Mouse (Mus musculus): ENCODE results near the gene Fam117a.

Fam117a gene

DNA sequence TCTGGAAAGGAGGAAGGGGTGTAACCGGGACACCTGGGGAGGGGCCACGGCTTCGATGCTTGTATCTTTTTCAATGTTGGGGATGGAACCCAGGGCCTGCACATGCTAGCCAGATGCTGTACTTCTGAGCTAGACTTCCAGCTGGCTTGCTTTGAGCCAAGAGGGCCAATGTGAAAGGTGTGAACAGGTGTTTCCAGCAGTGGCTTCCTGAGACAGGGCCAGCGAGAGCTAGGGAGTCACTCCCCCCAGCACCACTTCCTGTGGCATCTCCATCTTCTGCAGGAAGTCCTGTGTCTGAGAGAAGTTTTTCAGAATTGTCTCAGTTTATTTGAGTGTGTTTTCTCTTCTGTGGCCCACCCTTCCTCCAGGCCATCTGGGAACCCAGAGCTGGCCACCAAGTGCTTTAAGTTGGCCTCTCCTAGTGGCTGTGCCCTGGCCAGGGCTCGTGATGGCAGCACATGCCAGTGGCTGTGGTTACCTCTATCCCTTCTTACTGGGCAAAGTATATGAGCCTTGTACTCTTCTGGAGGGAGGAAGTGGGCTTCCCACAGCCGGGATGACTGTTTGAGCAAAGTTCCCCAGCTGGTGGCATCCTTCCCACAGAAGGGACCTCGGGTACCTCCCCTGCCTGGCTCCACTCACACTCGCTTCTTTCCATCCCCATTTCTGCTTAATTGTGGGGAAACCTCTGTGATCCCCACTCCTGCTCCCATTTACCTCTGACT is 30.4 kb downstream of the Fam117a start:
- no peak for DNase-seq

DNA sequence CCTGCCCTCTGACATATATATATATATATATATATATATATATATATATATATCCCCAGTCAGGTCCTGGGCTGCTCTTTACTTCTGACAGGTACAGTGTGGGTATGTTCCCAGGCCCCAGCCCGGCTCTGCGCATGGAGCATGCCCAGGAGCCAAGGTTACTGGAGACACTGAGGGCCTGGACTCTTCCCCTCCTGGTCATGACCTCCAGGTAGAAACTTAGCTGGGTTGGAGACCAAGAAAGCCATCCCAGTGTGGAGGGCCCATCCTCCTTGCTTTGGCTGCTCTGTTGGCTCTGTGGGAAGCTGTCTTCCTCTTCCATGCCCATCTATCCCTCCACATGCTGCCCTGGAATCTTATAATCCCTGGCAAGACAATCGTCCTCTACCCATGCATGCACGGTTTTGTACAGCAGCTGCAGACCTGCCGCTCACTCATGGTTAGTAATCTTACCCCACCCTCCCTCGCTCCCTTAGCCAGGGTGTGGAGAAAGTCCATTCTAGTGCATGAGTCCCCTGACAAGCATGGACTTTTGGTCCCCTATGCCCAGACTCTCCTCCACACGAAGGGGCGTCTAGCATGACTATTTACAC is 31.5 kb downstream of the Fam117a start:
- no peak for DNase-seq

DNA sequence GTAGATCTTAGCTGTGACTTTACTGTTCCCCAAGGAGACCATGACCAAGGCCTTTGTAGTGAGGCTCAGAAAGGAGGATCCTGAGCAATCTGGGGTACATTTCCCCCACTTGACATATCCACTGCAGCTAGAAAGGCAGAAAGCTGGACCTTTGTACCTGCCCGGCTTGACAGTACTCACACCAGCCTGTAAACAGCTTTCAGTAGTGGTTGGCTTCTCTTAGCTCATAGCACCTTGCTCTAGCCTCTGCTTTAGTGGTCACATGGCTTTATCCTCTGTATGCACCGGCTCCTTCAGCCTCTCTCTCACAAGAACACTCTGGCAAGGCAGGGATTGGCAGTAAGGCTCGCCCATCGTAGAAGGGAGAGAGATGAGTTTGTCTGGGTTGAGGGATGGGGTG is 32.1 kb downstream of the Fam117a start:
- no peak for DNase-seq

DNA sequence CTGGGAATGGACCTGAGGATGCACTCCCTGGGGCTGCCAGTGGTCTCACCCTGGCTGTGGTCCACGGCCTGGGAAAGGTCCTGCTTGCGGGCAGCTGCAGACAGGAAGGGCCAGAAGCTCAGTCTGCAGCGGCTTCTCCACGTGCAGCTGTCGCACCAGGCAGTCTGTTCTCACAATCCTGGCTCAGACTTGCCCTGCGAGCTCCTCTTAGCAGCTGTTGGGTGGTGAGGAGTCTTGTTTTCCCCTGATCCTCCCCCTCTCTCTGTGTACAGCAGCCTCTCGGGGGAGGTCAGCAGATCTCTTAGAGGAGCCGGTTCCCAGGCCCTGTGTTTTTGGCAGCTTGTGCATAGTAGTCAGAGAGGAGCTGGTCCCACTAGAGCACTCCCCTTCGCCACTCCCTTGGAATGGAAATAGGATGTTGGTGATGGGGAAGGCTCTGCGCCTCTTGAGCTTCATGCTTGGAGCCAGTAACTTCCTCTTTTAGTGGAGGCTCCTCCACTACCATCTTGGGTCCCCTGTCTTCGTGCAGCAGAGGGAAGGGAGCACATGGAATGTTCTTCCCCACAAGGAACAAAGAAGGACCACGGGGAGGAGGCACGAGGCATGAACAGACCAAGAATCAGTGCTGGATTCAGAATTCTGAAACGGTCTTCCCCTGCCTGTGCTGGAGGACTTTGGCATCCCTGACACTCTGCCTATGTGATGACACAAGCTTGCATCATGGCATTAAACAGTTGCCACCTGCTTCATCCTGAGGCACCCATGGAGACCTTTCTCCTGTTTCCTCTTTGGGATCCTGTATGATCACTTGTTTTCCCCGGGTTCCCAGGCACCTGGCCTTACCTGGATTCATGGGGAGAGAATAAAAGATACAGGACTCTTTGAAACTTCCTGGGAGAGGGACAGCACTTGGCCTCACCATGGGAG is 33.4 kb downstream of the Fam117a start:
- DNase-seq: no peak

DNA sequence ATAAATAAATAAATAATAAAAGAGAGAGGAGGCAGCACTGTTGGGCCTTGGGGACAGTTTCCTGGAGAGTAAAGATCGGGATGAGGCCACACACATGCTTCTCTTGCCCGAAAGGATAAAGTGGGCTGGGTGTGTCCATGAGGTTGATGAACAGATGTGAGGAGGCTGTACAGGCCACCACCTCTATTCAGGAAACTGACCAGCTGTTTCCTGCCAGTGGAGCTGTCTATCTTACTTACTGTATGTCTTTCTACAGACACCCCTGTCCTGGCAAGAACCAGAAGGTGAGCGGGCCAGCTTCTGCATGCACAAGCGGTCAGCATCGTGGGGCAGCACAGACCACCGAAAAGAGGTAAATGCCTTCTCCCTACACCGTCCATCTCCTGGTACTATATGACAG is 34.4 kb downstream of the Fam117a start:
- DNase-seq: no peak

DNA sequence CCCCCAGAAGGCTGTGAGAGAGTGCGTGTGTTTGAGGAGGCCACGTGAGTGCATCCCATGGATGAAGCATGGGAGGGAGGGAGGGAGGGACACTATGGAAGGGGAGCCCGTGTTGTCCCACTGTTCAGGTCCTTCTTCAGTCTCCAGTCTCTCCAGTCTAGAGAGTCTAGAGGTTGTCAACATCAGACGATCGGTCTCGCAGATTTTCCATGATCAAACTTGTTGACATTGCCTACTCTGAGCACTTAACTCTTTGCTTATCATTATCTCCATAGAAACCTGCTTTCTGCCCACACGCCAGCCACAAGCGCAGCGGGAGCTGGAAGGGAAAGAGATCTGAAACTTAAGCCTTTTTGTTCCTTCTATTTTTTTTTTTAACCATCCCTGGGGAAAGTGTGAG is 42.1 kb downstream of the Fam117a start:
- DNase-seq: no peak

DNA sequence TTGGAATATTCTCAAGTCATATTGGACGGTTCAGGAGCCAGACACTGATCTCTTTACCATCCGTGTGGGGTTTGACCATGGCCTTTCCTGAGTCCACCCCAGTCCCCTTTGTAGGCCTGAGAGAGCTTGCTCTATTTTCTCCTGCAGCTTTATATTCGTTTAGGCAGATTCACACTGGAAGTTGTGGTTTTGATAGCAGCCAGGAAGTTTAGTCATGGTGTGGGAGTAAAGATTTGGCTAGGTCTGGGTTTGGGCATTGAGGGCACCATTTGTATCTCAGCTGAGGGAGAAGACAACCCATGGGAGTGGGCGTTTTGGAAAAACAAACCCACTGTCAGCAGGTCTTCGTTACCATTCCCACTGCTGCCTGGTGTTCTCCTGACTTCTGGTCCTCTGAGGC is 42.7 kb downstream of the Fam117a start:
- DNase-seq: no peak

DNA sequence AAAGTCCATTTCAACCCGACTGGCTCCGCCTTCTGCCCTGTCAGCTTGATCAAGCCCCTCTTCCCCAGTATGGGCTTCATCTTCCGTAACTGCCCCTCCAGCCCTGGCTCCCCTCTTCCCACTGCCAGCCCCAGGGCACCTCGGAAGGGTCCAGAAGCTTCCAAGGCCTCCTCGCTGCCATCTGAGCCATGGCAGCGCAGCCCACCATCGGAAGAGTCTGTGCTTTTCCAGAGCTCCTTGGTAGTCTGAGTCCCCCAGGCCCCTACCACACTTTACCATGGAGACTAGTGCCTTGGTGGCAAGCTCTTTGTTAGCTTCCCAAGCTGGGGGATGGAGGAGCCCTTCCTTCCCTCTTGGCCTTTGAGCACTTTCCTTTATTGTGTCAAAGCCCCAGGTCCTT is 43.9 kb downstream of the Fam117a start:
- no peak for DNase-seq

DNA sequence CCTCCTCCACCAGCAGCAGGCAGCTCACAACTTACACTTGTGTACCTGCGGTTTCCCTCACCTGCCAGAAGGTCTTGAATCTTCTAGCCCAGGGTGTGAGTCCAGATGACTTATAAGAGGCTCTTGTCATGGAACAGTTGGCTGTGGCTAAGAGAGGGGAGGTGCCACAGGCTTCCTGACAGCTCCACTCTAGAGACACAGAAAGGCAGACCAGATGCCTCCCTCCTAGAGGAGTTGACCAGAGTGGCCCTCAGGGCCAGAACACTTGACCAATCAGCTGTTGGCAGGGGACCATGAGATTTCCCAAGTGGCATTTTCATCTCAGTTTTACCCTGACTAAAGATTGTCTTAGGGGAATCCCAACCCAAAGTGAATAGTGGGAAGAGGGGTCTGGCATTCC is 44.3 kb downstream of the Fam117a start:
- DNase-seq: peak; percentile 18

DNA sequence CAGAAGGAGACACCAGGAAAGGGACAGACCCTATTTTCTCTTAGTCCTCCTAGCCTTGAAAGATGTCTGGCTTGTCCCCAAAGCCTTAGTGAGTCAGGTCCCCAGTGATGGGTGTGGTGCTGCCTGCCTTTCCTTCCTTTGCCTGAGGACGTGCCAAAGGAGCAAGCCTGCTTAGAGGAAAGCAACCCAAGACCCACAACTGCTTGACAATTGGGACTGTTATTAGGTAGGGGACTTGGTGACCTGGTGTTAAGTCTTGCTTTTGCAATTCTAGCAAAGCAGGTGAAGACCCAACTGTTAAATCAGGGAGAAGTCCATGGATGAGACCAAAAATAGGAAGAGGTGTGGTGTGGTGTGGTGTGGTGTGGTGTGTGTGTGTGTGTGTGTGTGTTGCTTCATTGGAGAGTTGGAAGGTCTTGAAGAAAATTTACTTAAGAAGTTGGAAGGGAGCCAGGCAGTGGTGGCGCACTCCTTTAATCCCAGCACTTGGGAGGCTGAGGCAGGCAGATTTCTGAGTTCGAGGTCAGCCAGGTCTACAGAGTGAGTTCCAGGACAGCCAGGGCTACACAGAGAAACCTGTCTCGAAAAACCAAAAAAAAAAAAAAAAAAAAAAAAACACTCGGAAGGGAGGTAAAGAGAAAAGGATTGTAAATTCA is 46.6 kb downstream of the Fam117a start:
- DNase-seq: peak; percentile 49

DNA sequence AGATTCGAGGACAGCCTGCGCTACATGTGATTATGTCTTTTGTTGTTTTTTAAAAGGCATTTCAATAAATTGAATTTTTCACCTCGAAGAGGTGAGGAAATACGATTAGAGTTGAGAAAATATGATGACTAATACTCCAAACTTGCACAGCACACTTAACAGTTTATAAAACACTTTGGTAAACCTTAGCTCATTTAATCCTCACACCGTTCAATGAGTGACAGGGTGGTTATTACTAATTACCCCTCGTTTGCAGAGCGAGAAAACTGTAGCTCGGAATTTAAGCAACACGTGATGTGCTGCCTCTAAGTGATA is 47.1 kb downstream of the Fam117a start:
- DNase-seq: no peak

DNA sequence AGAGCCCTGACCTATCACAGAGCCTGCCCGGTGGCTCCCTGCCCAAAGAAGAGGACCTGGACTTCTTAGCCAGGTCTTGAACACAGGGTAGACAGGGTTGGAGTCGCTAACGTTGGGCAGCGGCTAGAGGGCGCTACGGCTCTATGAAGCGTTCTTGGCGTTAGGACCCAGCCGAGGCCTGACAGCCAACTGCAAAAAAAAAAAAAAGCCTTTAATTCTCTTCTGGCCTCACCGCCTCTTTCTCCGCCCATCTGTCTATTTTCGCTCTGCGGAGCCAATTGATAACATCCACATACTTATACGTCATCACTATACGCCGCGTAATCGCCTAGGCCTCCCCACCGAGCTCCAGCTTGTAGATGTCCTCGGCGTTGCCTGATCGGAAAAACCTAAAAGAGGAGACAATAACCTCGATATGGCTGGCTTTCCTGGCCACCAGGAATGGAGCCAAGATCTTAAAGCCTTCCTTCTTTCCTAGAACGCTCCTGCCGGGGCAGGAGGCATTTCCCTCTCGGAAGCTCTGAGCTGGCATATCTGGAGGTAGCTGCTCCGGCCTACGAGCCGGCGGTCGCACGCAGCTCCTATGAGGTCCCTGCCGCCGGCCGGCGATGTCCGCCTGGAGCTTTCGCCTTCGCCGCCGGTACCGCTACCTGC is 47.6 kb downstream of the Fam117a start, which contains the start of gene Slc35b1:
TSS of gene Slc35b1 (plus strand) at position 374 of the 654 bp plus-strand sequence.
- peak; percentile 98 for DNase-seq

DNA sequence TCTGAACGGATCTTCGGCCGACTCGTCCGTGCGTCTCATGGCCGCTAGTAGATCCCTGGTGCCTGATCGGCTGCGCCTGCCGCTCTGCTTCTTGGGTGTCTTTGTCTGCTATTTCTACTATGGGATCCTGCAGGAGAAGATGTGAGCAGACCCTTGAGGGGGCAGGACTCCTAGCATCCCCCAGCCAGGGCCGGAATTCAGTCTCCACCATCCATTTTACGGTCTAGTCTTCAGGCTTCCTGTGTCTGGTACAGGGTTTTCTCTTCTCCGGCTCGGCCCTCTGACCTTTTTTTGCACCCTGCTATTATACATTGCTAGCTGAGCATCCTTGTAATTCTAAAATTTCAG is 48.1 kb downstream of the Fam117a start:
- no peak for DNase-seq

DNA sequence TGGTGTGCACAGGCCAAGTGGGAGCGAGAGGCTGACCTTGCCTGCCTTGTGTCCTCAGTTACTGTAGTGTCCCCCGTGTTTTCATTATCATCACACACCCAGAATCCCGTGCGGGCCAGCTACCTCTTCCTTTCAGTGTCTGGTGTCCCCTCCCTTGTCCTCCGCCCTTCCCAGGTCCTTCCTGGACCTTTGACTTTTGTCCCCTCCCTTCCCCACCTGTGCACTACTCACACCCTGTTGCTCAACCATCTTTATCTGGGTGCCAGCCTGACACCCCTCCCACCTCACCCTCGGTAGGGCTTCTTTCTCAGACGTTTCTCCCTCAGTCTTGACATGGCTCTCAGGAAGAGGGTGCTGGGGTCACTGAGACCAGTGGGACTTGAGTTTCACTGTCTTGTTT is 50.5 kb downstream of the Fam117a start:
- peak; percentile 42 for DNase-seq

DNA sequence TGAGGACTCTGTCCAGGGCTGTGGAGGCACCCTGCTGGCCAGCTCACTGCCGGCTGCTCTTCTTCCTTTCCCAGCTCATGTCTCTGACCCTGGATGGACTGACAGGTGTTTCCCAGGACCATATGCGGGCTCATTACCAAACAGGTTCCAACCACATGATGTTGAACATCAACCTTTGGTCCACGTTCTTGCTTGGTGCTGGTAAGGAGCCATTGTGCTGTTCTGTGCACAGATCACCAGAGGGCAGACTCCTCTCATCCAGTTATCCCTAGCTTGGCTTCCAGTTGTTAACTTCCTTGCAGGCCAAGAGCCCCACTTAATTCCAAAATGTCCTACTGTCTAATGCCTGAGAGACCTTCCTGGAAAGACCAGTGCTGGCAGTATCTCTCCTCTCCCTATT is 52.2 kb downstream of the Fam117a start:
- DNase-seq: peak; percentile 49

DNA sequence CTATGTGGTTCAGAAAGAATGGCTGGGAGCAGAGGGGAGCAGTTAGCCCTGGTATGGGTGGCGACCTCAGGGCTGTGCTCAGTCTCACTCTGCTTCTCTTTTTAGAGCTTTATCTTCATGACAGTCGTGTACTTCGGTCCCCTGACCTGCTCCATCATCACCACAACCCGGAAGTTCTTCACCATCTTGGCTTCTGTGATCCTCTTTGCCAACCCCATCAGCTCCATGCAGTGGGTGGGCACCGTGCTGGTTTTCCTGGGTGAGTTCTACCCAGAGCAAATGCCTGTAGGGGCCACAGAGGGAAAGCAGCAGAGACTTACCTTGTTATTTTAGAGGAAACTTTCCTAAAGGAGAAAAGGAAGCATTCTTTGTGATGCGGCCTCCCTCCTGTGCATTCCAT is 53.6 kb downstream of the Fam117a start:
- DNase-seq: peak; percentile 29

DNA sequence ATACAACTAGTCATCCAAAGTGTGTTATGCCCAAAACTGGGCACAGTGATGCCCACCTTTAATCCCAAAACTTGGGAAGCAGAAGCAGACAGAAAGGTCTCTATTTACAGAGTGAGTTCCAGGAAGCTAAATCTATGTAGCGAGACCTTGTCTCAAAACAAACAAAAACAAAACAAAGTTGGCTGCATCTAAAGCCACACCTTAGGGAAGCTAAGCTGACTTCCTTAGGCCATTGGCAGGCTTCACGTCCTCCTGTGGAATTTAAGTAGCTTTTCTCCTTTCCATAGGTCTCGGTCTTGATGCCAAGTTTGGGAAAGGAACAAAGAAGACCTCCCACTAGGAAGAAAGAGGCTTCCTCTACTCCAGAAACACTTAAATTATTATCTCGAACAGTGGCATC is 54.4 kb downstream of the Fam117a start:
- no peak for DNase-seq

DNA sequence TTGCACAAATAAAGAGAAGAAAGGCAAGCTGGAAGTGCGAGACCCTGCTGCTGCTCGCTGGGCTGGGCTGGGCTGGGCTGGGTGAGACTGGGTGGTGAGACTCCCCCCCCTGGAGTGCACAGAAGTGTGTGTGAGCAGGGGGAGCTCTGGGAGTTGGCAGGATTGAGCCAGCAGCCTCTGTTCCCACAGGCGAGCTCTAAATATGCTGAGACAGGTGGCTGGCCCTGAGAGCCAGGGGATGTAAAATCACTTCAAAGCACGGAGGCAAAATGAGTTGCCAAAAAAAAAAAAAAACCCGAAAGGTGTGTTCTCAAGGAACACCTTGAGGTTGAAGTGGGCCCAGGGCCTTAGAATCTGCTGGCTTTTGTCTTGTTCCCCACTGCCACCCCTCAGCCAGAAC is 54.9 kb downstream of the Fam117a start:
- peak; percentile 89 for DNase-seq

DNA sequence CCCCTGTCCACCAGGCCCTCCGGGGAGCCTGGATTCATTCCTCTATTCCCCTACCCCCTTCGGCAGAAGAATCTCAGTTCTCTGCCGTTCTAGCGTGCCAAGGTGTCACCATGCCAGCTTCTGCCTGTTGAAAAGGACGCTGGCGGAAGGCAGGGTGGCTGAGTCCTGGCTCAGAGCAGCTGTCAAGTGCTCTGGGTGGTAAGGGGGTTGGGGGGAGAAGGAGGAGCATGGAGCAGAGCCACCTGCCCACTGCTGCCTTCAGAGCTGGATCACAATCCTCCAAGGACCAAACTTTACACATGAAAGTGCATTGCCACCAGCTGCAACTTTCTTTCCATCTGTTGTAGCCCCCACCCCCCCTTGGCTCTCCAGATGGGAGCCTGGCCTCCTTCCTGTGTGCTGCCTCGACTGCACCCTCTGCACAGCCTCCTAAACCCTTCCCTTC is 55.4 kb downstream of the Fam117a start:
- peak; percentile 92 for DNase-seq

DNA sequence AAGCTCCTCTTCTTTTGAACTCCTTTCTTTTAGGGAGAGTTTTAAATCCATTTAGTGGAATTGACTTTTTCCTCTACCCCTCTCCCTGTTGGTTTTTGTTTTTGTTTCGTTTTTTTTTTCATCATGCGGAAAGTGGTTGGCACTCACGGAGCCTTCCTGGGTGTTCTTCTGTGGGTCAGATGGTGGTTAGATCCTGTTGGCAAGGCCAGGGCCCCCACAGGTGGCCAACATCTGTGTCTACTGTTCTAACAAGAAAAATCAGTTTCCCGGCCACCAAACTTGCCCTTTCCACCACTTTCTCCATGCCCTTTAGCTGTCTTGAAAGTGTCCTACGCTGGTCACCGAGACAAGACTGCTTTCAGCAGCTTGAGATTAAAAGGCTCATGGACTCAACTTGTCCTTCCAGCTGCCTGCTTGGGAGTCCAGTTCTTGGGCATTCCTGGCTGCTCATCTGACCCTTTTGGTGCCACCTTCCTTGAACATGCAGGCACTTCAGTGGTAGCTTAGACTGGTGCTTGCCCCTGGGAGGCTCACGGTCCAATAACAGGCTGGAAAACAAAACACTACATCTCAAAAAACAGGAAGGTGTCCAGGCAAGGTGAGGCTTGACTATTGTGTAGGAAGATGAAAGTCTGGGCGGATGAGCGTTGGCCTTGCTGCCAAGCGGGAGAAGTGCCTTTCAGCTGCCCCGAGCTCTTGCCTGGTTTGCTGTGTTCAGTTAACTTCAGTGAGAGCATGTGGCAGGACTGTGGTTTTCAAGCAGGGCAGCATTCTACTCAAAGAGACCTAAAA is 56.1 kb downstream of the Fam117a start:
- peak; percentile 54 for DNase-seq

DNA sequence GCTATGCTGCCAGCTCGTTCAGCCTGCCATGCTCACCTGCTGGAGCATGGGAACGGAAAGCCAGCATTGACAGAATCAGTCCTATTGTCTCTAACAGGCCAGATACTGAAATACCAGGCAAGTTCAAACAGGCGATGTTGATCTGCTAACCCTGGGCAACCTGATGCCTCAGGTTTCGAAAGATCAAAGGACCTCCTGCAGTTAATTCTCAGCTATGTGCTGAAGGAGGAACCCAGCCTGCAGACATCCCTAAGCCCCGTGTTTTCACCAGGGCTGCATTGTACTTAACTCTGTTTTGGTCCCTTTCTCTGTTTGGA is 56.6 kb downstream of the Fam117a start:
- no peak for DNase-seq

DNA sequence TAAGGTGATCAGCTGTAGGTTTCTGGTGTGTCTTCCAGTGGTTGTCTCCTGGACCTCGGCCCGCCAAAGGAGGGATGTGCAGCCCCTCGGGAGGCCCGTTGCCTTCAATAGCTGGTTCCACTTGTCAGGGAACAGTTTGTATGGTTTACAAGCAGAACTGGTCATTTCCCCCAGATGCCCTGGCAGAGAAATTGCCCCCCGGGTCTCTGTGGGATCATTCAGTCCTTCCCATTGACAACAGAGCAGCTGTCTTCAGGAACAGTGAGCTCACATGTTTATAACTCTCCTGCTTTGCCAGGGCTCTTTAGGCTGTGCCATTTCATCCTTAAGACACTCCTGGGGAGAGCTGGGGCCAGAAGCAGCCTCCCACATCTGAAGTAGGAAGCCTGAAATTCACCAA is 57.3 kb downstream of the Fam117a start:
- peak; percentile 63 for DNase-seq
